Mouse (Mus musculus): ENCODE data around the gene Fam167b. TPM values are rescaled to one million over a fixed set of nuclear protein-coding genes. Genes with fewer than 3 reads are reported as not detected.
A peak's percentile ranks its signal among the peaks of the same experiment; 100 is the strongest.

The Fam167b gene
- polyA plus RNA-seq, 1 experiment = 2.6 TPM

DNA sequence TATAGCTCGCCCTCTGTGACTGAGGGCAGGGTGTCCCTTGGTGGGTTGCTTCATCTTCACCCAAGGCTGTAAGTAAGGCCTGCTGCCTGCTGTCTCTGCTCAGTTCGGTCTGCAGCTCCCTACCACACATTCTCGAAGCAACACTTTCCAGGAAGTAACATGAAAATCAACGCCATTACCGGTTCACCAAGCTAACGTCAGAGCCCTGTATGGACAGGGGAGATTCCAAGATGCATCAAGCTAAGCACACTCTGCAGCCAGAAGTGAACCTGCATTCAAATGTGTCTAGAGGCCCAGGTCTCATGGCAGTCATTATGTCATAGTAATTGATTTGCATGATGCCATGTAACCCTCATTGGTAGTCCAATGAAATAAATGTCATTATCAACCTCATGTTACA lies 8.3 kb downstream of the Fam167b start:
- DNase-seq = no peak
- no peak overlapping the region for H3K4me3 ChIP-seq (ENCODE audit: control insufficient read depth, insufficient read depth, low read length)
- 83% methylated on average over 6 of the region's 6 CpGs for WGBS
- H3K36me3 ChIP-seq (ENCODE audit: control insufficient read depth, insufficient read depth, low read length) = peaks cover 7% of the 10 kb centered on the region
- H3K27ac ChIP-seq (ENCODE audit: control insufficient read depth, insufficient read depth, low read length) = peak overlapping the region; percentile 25; the same call in 1 of the 2 replicates
- H3K4me1 ChIP-seq (replicated peaks; ENCODE audit: control insufficient read depth, insufficient read depth, low read length) = peaks cover 65% of the 10 kb centered on the region
- TF ChIP-seq CTCF (IDR thresholded peaks at IDR 0.05; ENCODE audit: borderline replicate concordance, control insufficient read depth, extremely low read depth, insufficient read depth, low read length, poor library complexity) = no peak
- TF ChIP-seq POLR2A (IDR thresholded peaks at IDR 0.05; ENCODE audit: control insufficient read depth, extremely low read depth, insufficient read depth, low read length, poor library complexity) = no peak
- H3K27me3 ChIP-seq (ENCODE audit: control insufficient read depth, insufficient read depth, low read length) = no peaks in the 10 kb centered on the region

DNA sequence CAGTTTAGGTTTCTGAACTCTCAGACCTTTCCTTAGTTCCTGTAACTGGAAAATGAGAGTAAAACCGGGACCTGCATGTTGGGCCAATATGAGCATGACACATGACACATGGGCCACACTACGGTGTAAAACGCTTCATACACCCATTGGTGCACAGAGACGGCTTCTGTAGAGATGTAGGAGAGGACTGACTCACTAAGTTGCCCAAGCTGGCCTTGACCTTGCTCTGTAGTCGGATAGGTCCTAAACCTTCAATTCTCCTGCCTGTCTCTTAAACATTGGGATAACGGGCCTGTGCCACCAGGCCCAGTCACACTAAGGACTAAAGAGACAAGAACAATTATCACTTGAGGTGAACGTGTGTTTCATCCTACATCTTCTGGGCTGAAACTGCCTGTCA lies 10.0 kb downstream of the Fam167b start:
- H3K4me1 ChIP-seq (replicated peaks; ENCODE audit: control insufficient read depth, insufficient read depth, low read length) = peaks cover 70% of the 10 kb centered on the region
- H3K4me3 ChIP-seq (ENCODE audit: control insufficient read depth, insufficient read depth, low read length) = no peak overlapping the region
- 95% methylated on average over 7 of the region's 7 CpGs for WGBS
- TF ChIP-seq POLR2A (IDR thresholded peaks at IDR 0.05; ENCODE audit: control insufficient read depth, extremely low read depth, insufficient read depth, low read length, poor library complexity) (no peak), CTCF (IDR thresholded peaks at IDR 0.05; ENCODE audit: borderline replicate concordance, control insufficient read depth, extremely low read depth, insufficient read depth, low read length, poor library complexity) (no peak)
- H3K27me3 ChIP-seq (ENCODE audit: control insufficient read depth, insufficient read depth, low read length) = no peaks in the 10 kb centered on the region
- no peak overlapping the region for H3K27ac ChIP-seq (ENCODE audit: control insufficient read depth, insufficient read depth, low read length)
- no peak for DNase-seq
- peaks cover 17% of the 10 kb centered on the region for H3K36me3 ChIP-seq (ENCODE audit: control insufficient read depth, insufficient read depth, low read length)

DNA sequence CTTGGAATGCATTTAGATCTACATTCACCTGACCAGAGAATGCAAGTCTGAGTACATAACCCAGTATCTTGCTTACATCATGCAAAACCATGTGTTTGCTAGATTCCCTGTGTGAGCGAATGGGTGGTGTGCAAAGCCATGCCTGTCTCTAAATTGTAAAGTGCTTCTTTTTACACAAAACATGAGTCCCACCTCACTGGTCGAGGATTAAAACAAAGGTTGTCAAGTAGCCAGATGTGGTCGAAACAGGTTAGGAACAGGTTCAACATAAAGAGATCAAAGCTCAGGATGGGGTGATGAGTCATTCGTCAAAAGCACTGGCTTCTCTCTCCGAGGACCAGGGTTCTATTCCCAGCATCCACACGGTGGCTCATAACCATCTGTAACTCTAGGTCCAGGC lies 13.2 kb downstream of the Fam167b start:
- Histone ChIP-seq H3K27ac (ENCODE audit: control insufficient read depth, insufficient read depth, low read length) (no peak overlapping the region), H3K4me3 (ENCODE audit: control insufficient read depth, insufficient read depth, low read length) (no peak overlapping the region), H3K27me3 (ENCODE audit: control insufficient read depth, insufficient read depth, low read length) (no peaks in the 10 kb centered on the region), H3K4me1 (replicated peaks; ENCODE audit: control insufficient read depth, insufficient read depth, low read length) (peaks cover 53% of the 10 kb centered on the region), H3K36me3 (ENCODE audit: control insufficient read depth, insufficient read depth, low read length) (peaks cover 20% of the 10 kb centered on the region)
- WGBS = 49% methylated on average over 6 of the region's 6 CpGs
- TF ChIP-seq POLR2A (IDR thresholded peaks at IDR 0.05; ENCODE audit: control insufficient read depth, extremely low read depth, insufficient read depth, low read length, poor library complexity) (no peak), CTCF (IDR thresholded peaks at IDR 0.05; ENCODE audit: borderline replicate concordance, control insufficient read depth, extremely low read depth, insufficient read depth, low read length, poor library complexity) (no peak)
- no peak for DNase-seq

DNA sequence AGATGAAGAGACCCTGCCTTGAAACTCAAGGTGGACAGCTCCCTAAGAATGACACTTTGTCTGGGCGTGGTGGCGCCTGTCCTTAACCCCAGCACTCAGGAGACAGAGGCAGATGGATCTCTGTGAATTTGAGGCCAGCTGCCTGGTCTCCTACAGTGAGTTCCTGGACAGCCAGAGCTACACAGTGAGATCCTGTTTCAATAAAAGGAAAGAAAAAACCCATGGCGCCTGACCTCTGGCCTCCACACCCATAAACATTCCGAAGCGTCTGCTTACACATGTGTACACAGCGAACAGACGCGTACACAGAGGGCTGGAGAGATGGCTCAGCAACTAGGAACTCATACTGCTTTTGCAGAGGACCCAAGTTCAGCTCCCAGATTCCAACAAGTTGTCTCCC lies 14.6 kb downstream of the Fam167b start:
- 92% methylated on average over 8 of the region's 8 CpGs for WGBS
- Histone ChIP-seq H3K27ac (ENCODE audit: control insufficient read depth, insufficient read depth, low read length) (0 out of 2 replicates have a peak overlapping the region, but pooled peaks have one; percentile 9), H3K36me3 (ENCODE audit: control insufficient read depth, insufficient read depth, low read length) (peaks cover 25% of the 10 kb centered on the region), H3K4me1 (replicated peaks; ENCODE audit: control insufficient read depth, insufficient read depth, low read length) (peaks cover 53% of the 10 kb centered on the region), H3K27me3 (ENCODE audit: control insufficient read depth, insufficient read depth, low read length) (no peaks in the 10 kb centered on the region), H3K4me3 (ENCODE audit: control insufficient read depth, insufficient read depth, low read length) (no peak overlapping the region)
- TF ChIP-seq POLR2A (IDR thresholded peaks at IDR 0.05; ENCODE audit: control insufficient read depth, extremely low read depth, insufficient read depth, low read length, poor library complexity) (no peak), CTCF (IDR thresholded peaks at IDR 0.05; ENCODE audit: borderline replicate concordance, control insufficient read depth, extremely low read depth, insufficient read depth, low read length, poor library complexity) (no peak)
- no peak for DNase-seq

DNA sequence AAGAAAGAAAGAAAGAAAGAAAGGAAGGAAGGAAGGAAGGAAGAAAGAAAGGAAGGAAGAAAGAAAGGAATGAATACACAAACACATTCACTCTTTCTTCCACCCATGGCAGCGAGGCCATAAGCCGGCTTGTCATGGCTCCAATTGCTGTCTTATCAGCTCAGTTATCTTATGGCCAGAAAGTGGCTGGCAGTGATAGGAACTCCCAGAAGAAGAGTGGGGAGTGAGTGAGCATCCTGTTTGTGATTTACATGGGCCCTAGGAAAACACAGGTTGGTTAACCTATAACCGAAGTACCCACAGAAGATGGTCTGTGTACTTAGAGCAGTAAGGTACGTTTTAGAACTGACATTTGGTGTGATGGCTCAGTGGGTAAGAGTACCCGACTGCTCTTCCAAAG lies 17.2 kb downstream of the Fam167b start:
- 88% methylated on average over 5 of the region's 5 CpGs for WGBS
- H3K4me3 ChIP-seq (ENCODE audit: control insufficient read depth, insufficient read depth, low read length) = no peak overlapping the region
- no peak overlapping the region for H3K27ac ChIP-seq (ENCODE audit: control insufficient read depth, insufficient read depth, low read length)
- H3K36me3 ChIP-seq (ENCODE audit: control insufficient read depth, insufficient read depth, low read length) = peaks cover 28% of the 10 kb centered on the region
- H3K27me3 ChIP-seq (ENCODE audit: control insufficient read depth, insufficient read depth, low read length) = no peaks in the 10 kb centered on the region
- peaks cover 39% of the 10 kb centered on the region for H3K4me1 ChIP-seq (replicated peaks; ENCODE audit: control insufficient read depth, insufficient read depth, low read length)
- DNase-seq = no peak
- no peak for TF ChIP-seq CTCF (IDR thresholded peaks at IDR 0.05; ENCODE audit: borderline replicate concordance, control insufficient read depth, extremely low read depth, insufficient read depth, low read length, poor library complexity)
- no peak for TF ChIP-seq POLR2A (IDR thresholded peaks at IDR 0.05; ENCODE audit: control insufficient read depth, extremely low read depth, insufficient read depth, low read length, poor library complexity)

DNA sequence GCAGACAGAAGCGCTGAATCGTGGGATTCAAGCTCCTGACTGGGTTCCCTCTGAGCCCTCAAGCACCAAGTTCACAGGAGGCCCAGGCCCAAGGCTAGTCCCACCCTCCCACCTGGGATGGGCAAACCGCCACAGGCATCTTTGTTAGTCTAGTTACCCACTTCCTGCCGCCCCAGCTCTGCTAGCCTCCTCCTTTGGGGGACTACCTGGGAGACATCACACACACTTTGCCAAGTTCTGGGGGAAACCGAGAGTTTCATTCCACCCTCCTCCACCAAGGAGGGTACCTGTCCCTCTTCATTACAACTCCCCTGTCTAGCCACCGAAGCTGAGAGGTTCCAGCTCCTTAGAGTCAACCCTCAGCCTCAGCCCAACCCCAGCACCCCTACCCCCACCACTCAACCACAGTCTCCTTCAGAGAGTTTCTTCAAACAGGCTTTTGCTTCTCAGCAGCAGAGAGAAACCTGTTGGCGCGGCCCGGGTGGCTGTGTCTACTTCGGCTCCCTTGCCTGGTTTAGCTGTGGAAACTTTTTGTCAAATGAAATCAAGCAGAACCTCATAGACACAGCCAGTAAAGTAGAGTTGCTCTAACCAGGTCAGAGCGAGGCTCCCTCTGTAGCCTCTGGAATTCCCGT lies 19.9 kb downstream of the Fam167b start:
- Histone ChIP-seq H3K27ac (ENCODE audit: control insufficient read depth, insufficient read depth, low read length) (peak overlapping the region; percentile 98), H3K36me3 (ENCODE audit: control insufficient read depth, insufficient read depth, low read length) (peaks cover 37% of the 10 kb centered on the region), H3K27me3 (ENCODE audit: control insufficient read depth, insufficient read depth, low read length) (no peaks in the 10 kb centered on the region), H3K4me1 (replicated peaks; ENCODE audit: control insufficient read depth, insufficient read depth, low read length) (peaks cover 33% of the 10 kb centered on the region), H3K4me3 (ENCODE audit: control insufficient read depth, insufficient read depth, low read length) (peak overlapping the region; percentile 87)
- DNase-seq = peak; percentile 92
- TF ChIP-seq CTCF (IDR thresholded peaks at IDR 0.05; ENCODE audit: borderline replicate concordance, control insufficient read depth, extremely low read depth, insufficient read depth, low read length, poor library complexity) = no peak
- TF ChIP-seq POLR2A (IDR thresholded peaks at IDR 0.05; ENCODE audit: control insufficient read depth, extremely low read depth, insufficient read depth, low read length, poor library complexity) = peak; percentile 25; the same call in 1 of the 2 replicates
- WGBS = 7% methylated on average over 12 of the region's 12 CpGs
